Mouse (Mus musculus): ENCODE measurements around the gene Magi2. TPM values are rescaled to one million over a fixed set of nuclear protein-coding genes. Genes with fewer than 3 reads are reported as not detected.
"Not testable (repeated sequence)": the region's sequence is repeated elsewhere in the genome, so short reads cannot be mapped to it uniquely, and the experiment has no call there.

Gene Magi2
- total RNA-seq, 2 experiments from 2014 or later, result 0.19 to 0.57 TPM

DNA sequence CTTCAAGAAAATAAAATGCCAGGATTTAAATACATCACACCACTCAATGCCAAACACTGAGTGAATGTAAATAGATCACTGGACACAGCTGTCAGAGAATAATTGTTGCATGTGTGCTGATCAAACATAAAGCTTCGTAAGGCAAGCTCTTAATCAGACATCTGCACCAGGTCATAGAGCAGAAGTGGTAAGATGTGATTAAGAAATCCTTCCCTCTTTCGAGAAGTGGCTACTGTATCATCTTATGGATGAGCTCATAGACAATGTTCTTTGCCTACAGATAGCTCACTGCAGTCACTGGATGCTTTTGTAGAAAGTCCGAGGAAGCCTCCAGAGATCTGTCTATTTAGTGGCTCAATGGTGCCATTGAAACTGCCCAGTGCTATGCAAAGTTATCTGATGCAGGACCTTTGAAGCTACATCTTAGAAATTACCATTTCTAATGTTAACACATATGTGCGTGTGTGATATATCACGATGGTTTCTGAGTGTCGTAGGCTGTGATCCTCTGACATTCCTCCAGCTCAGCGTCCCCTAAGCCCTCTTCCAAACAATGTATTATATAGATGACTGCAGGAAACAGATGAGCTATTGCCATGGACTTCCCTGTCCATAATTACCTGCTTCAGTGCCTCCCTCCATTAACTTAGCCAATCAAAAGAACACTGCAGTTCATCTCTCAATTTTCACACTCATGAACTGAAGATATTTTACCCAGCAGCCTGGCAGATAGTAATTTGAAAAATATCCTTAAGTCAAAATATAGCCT is 1231.1 kb downstream of the Magi2 start:
- ATAC-seq (replicated peaks; ENCODE audit: poor library complexity, severe bottlenecking), result peak; percentile 61

DNA sequence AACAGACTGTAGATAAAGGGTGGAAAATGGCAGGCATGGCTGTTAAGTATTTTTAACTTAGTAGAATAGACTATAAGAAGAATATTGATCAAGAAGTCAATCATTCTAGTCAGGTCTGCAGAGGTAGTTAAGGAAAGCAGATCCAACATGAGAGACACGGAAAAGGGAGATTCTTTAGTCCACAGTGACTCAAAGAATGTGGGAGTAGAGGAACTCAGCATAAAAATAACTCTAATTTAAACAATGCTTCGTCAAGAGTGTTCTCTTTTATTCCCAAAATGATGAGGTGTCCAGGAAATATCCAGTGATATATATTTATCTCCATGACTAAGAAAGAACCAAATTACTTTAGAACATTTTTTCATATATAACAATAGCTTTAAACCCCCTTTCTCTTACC is 1234.9 kb downstream of the Magi2 start:
- no peak for ATAC-seq (replicated peaks; ENCODE audit: poor library complexity, severe bottlenecking)

DNA sequence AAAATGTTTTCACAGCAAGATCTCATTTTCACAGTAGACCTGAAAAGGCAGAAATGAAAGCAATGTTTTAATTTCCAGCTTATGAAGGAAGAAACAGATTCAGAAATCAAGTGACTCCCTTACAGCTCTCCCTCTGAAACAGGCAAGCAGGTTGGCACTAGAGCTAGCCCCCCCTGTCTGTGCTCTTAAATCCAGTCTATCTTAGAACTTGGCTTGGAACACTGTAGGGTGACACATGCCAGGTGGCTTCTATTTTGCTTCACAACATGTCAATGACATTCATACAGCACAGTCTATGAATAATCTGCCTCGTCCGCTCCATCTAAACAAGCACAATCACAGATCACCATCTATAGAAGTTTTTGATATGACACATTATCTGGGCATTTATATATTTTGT is 1235.5 kb downstream of the Magi2 start:
- no peak for ATAC-seq (replicated peaks; ENCODE audit: poor library complexity, severe bottlenecking)

DNA sequence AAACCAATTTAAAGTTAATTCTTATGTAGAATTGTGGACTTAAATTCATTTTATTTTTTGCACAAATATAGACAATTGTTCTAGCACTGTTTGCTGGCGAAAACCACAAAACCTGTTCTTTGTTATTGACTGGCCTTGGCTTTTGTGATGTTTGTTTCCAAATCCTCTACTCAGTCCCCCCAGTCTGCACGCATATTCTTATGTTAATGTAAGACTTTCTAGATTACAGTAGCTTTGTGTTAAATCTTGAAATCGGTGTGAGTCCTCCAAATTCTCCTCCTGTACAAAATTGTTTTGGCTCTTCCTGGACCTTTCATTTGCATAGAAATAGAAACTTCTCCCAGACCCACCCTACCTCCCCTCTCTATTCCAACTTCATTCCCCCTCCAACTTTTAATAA is 1242.9 kb downstream of the Magi2 start:
- ATAC-seq (replicated peaks; ENCODE audit: poor library complexity, severe bottlenecking), result no peak

DNA sequence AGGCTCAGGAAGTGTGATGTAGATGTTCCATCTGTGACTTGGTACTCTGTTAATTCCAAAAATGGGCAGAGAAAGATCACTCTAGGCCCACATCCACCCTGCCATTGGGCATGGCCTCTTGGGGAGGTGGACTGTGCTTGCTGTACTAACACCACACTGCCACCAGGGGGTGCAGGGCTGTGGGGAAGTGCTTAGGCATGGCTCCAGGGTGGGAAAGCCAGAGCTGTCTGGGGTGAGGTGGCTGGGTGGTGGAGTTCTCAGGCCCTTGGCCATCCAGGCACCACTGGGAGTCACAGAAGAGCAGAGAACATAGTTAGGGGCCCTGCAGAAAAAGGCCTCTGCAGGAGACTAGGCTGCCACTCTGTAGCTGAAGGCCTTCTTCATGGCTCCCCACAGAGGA is 1243.6 kb downstream of the Magi2 start:
- peak; percentile 96 for ATAC-seq (replicated peaks; ENCODE audit: poor library complexity, severe bottlenecking)

DNA sequence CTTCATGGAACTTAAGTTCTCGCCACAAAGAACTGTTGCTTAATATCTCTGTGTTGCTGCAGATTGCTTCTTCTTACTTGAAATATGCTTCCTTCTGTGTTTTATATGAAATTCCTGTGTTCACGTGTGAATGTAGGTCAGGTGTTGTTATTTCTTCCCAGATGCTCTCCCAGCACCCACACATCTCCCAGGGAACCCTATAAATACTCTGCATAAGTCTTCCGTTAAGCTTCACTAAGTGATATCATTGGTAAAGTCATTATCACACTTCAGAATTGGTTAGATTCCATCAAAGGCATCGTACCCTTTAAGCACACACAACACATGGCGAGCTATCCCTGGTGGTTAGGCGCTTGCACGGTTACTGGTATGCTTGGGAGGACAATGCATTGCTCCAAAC is 1257.7 kb downstream of the Magi2 start:
- ATAC-seq (replicated peaks; ENCODE audit: poor library complexity, severe bottlenecking), result no peak

DNA sequence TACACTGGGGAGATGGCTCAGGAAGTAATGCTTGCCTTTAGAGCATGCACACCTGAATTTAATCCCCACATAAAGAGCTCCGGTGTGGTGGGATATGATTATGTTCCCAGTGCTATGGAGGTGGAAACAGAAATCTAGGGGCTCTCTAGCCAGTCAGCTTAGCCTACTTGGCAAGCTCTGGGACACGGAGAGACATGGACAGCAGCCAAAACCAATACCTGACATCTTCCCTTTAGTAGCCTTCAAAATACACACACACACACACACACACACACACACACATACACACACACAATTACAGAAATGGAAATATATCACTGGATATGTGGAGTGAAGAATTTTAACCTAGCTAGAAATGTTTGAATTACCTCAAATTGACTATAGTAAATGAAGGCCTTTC is 1265.1 kb downstream of the Magi2 start:
- ATAC-seq (replicated peaks; ENCODE audit: poor library complexity, severe bottlenecking), result no peak

DNA sequence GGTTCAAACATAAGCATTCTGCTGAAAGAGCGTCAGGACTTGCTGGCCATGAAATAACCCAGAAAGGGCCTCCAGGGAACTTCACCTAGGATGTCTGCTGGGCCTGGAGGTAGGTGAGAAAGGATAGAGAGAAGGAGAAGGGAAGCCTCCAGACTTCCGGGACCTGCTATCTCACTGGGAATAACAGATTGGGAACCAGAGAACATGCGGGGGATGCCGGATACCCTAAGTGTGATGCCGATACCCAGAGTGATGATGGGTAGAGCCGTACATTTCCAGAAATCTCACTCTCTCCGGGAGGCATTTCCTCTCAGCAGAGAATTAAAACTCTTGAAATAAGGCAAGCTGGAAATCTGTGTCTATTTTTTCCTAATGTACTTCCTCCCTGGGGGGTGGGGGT is 1265.8 kb downstream of the Magi2 start:
- no peak for ATAC-seq (replicated peaks; ENCODE audit: poor library complexity, severe bottlenecking)

DNA sequence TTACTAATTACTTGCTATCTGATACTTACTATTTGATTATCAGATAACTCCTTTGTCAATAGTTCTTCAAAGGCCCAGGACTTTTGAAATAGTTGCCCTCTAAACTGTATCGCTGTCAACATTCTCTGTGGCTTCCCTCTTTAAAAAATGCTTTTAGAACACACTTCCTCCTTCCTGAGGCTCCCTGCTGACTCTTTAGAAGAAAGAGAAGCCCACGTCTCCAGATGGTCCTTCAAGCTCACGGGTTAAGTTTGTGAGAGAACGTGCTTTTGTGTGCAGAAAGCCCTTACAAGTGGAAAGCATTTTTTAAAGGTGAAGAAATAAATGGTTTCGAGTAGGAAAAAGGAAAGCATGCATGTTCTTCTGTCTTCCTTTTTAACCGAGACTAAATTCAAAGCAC is 1267.2 kb downstream of the Magi2 start:
- peak; percentile 79 for ATAC-seq (replicated peaks; ENCODE audit: poor library complexity, severe bottlenecking)

DNA sequence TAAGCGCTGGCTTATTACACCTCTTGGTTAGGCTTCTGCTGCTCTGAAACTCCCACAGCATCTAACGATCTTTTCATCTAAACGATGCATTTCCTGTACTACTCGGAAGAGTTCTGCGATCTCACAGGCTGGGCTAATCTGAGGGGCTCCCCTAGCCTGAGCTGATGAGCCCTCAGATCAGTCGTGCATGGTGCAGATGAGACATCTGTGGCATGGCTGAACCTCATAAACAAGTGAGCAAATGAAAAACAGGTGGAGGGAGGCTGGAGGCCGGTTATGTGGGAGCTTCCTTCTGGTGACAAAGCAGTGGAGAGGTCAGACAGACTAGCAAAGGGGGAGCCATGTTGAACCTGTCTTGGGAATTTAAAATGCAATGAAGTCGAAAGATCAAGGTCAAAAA is 1270.1 kb downstream of the Magi2 start:
- ATAC-seq (replicated peaks; ENCODE audit: poor library complexity, severe bottlenecking), result no peak

DNA sequence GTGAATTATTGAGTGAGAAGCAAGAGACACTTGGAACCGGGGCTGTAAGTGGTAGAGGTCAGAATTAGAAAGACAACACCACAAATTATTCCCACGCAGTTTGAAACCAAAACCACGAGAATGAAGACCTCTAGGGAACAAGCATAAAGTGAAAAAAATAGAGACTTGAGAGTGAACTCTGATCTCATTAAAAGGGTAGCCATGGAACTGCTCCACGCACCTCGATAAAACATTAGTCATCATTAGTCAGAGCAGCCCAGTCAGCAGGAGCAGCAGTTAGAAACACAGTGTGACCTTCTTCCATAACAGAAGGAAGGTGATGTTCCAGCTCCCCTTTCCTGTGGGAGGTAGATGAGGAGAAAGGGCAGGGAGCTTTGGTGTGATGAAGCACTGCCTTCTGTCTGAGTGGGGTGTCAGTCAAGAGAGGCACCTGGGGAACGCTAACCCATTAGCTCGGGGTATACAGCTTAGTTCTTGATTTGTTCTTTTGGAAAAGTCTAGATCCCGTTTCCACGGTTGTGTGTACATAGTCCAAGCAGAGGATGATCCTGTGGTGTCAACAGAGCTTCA is 1272.3 kb downstream of the Magi2 start:
- ATAC-seq (replicated peaks; ENCODE audit: poor library complexity, severe bottlenecking), result no peak

DNA sequence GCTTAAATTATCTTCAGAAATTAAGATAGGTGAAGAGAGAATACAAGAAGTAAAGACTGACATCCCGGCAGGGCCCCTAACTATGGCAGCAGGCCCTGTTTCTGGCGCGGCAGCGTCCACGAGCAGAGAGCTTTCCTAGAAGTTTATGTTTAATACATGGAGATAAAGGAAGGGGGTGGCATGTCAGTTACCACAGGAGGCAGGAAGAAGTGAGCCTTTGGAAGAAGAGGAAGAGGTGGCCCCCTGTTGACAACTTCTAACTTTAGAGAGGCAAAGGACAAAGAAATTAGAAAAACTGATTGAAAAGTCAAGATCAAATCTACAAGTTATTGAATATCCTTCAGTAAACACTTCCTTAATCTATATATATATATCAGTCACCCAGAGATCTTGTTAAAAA is 1281.8 kb downstream of the Magi2 start:
- no peak for ATAC-seq (replicated peaks; ENCODE audit: poor library complexity, severe bottlenecking)

DNA sequence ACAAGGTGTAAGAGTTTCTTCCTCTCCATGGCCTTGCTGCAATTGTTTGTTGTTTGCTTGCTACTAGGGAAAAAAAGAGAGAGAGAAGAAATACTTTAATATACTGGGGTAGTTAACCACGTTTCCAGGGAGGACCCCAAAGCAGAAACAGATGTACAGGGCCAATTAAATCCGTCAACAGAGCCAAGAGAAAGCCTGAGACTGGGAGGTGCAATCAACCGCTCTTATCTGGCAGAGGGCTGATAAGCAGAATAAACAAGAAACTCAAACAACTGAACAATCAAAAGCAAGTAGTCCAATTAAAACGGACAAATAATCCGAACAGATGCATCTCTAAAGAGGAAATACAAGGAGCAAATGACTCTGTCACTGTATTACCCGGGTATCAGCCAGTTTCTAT is 1282.8 kb downstream of the Magi2 start:
- ATAC-seq (replicated peaks; ENCODE audit: poor library complexity, severe bottlenecking), result no peak

DNA sequence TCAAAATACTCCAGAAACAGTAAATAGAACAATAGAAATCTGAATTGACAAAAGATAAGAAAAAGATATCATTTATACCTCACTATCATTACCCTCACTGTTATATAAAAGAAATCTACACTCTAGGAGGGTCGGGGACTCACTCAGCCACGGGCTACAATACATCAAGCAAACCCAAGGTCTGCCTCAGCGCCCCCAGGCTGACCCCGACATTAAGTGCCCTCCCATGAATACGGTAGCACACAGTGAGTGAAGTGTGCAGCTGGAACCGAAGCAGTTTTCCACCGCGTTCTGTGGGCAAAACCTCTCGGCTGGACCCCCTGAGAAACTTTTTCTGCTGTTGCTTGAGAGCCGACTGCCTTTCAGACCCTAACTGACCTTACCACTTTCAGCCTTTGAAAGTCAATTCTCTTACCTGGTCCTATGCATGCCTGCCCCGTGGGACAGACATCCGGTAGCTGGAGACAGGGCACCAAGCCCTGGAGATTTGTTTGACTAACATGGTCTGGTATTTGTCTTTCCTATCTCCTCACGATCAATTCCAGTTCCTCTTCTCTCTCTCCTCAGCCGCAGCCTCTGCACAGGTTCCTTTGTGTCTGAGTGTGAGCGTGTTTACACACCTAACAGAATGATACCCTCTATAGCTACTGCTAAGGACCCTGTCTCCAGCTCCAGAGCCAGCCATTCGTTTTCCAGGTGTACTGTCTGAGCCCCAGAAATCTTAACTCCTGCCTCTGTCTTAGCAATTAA is 1285.7 kb downstream of the Magi2 start:
- no peak for ATAC-seq (replicated peaks; ENCODE audit: poor library complexity, severe bottlenecking)

DNA sequence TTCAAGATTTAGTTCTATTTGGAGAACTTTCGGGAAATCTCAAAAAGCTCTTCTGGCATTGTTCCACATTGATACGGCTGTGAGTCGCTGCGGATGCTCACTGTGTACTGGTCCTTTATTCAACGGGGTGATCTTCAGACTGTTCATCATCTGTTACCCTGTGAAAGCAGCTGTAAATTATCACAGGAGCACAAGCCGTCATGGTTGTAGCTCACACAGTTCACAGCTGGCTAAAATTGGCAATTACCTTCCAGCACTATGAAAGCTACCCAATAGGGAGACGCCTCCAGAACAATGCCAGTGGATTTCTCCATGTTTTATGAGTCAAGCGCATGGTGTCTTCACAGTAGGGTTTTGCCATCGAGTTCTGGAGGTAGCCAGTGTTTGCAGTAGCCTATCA is 1294.8 kb downstream of the Magi2 start:
- no peak for ATAC-seq (replicated peaks; ENCODE audit: poor library complexity, severe bottlenecking)

DNA sequence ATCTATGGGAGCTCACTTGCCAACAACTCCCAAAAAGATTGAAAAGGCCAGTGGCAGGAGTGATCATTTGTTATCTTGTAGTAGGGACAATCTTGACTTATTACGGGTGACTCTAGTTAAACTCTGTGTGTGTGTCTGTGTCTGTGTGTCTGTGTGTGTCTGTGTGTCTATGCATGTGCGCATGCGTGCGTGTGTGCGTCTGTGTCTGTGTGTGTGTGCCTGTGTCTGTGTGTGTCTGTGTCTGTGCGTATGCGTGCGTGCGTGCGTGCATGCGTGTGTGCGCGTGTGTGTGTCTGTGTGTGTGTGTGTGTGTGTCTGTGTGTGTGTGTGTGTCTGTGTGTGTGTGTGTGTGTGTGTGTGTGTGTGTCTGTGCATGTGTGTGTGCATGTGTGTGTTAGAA is 1295.2 kb downstream of the Magi2 start:
- ATAC-seq (replicated peaks; ENCODE audit: poor library complexity, severe bottlenecking), result no peak

DNA sequence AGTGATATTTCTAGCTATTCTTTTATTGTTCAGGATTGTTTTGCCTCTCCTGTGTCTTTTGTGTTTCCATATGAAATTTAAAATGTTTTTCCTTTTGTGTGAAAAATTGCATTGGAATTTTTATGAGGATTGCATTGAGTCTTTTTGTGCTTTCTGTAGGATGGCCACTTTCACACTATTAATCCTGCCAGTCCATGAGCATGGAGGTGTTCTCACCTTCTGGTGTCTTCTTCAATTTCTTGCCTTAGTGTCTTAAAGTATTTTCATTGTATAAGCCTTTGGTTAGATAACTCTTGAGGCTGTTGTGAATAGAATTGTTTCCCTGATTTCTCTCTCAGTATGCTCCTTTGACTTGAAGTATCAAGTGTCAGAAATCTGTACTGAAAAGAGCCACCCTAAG is 1296.9 kb downstream of the Magi2 start:
- ATAC-seq (replicated peaks; ENCODE audit: poor library complexity, severe bottlenecking), result no peak

DNA sequence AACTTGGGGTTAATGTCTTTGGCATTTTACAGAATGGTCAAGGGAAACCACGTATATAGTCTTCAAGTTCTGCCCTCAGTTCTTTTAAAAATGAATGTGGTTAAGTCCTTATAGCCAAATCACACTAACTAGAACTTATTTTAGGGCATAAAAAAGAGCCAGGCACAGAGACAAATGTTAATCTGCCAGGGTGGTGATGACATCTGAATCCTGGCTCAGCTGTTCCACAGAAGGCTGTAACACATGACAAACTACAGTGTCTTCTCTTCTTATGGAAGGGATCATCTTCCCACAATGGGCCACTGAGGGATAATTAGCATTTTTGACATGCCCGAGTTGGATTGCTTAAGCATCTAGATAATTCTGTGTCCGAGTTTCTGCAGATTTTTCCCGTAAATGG is 1299.8 kb downstream of the Magi2 start:
- ATAC-seq (replicated peaks; ENCODE audit: poor library complexity, severe bottlenecking), result not testable (repeated sequence)

DNA sequence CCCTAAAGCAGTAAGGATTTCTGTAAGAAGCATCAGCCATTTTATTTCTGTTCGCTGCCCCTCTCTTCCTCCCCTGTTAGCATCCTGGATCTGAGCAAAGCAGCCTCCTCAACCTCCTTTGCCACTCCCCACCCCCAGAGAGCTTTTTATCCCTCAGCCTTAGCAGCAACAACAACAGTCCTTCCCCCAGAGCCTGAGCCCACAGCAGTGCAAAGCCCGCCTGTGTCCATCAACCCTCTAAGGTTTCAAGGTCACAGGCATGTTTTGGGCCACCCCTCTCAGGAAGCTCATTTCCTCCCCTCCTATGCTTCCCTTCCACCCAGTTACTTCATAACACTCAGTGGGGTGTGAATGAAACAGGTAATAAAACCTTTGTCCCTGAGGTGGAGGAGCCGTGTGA is 1309.7 kb downstream of the Magi2 start:
- no peak for ATAC-seq (replicated peaks; ENCODE audit: poor library complexity, severe bottlenecking)

DNA sequence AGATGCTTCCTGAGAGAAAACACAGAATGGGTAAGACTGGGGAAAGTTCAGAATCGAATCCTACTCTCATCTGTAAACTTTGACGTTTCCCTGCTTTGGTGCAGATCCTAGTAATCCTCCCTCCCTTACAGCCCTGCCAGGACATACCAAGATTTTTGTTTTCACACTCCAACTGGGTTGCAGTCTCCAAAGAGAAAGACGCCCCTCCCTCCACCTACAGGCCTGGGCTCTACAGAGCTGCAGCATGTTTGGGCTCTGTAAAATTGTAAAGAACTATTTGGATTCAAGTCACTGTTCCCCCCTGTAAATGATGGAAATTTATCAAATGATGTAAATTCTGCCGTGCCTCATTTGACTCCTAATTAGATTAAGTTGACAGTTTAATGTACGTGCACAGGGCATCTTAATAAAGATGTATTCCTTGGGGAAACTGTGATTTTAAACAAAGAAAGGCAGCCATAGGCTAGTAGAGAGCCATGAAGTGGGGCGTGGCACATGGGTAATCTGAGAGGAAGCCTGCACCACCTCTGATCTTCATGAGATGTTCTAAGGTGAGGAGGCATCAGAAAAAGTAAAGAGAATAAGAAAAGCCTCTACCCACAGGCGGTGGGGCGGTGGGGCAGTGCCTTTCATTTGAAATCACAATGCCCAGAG is 1310.7 kb downstream of the Magi2 start:
- no peak for ATAC-seq (replicated peaks; ENCODE audit: poor library complexity, severe bottlenecking)

DNA sequence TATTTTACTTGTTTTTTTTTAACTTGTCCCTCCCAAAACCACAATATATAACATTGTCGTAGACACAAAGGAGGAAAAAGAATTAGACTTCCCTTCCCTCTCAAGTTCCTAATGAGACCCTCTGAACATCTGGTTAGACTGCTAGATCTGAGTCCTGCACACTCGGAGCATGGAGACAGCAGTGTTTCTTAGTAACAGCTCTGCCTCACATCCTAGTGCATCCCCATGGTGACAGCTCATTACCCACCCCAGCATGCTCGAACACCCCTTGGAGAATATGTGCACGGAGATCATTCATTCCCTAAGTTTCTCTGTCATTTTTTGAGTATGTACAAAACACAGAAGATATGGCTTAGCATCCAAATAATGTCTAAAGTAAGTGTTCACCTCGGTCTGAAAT is 1317.5 kb downstream of the Magi2 start:
- no peak for ATAC-seq (replicated peaks; ENCODE audit: poor library complexity, severe bottlenecking)
